Mouse (Mus musculus): Measurements from ENCODE around the gene Tmem178b. TPM values are rescaled to one million over a fixed set of nuclear protein-coding genes. Genes with fewer than 3 reads are reported as not detected.

The Tmem178b gene
- 100 to 1,000 TPM; 156 to 182 (median 174) TPM for total RNA-seq (2022)

GRCm38 (mm10) chr6:39872901-39873591 lies at the start of gene Tmem178b:
Gene Tmem178b (plus strand): TSS chr6:39873271.
- DNase-seq (ENCODE audit: low spot score in 2 of 2) = peak; percentile 19 to 37

DNA sequence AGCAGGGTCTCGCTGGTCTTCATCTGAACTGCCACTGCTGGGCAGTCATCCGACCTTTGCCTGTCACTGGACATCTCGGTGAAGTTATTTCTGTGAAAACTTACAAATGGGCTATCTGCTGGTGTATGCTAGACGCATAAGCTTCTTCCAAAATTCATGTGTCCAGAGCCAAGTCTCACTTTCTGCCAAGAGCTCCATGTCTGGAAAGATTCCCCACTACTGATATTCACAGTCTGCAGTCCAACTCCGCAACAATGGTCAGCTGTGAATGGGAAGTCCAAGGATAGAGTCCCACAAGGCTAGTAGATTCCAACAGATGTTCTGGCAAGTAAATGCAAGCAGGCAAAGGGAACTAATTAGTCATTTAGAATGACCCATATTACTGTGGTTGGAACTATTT lies 44.3 kb upstream of the Tmem178b start:
- no peak for DNase-seq (ENCODE audit: low spot score in 2 of 2)

DNA sequence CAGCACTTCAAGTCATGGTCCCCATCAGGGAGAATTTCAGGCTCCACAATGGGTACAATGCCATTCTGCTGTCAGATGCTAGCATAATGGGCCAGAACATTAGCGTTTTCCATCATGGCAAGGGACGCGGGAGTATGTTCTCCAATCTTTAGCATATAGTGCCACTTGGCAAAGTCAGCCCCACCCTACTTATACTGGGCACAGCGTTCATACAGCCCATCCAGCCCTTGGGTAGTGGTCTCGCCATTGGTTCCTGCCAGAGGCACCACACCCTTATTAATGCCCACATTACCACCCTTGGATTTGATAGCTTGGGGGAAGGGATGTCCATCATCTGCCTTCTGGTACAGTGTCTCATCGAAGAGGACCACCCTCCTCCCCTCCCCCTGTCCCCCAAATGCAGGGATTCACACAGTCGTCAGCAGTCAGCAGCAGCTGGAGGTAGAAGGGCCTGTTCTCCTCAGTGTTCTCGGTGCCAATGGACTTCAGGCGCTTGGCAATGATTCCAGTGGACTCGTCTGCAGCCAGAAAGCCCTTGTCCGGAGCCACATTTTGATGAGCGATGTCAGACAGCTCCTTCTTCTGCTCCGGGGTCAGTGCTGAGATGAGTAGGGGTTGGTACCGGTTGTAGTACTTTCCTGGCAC lies 29.3 kb upstream of the Tmem178b start:
- DNase-seq (ENCODE audit: low spot score in 2 of 2) = no peak

GRCm38 (mm10) chr6:39847538-39847937 lies 25.5 kb upstream of the Tmem178b start:
- no peak for DNase-seq (ENCODE audit: low spot score in 2 of 2)

DNA sequence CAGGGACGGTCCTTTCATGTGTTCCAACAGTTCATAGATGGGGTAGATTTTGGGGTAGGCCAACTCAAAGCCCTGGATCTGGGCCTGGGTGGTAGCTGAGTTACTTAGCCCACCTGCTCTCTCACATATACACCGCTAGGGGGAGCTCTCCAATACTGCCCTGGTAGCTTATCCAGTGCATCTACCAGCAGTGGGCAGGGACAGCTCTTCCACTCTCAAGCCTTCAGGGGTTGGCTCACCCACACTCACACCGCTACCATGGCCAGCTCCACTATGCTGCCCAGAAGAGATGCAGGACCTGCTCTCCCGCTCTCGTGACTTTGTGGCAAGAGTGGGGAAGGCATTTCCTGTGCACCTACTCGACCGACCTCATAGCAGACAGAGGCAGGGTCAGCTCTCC lies 24.3 kb upstream of the Tmem178b start:
- DNase-seq (ENCODE audit: low spot score in 2 of 2) = no peak

GRCm38 (mm10) chr6:39849667-39850066 lies 23.4 kb upstream of the Tmem178b start:
- DNase-seq (ENCODE audit: low spot score in 2 of 2) = no peak

DNA sequence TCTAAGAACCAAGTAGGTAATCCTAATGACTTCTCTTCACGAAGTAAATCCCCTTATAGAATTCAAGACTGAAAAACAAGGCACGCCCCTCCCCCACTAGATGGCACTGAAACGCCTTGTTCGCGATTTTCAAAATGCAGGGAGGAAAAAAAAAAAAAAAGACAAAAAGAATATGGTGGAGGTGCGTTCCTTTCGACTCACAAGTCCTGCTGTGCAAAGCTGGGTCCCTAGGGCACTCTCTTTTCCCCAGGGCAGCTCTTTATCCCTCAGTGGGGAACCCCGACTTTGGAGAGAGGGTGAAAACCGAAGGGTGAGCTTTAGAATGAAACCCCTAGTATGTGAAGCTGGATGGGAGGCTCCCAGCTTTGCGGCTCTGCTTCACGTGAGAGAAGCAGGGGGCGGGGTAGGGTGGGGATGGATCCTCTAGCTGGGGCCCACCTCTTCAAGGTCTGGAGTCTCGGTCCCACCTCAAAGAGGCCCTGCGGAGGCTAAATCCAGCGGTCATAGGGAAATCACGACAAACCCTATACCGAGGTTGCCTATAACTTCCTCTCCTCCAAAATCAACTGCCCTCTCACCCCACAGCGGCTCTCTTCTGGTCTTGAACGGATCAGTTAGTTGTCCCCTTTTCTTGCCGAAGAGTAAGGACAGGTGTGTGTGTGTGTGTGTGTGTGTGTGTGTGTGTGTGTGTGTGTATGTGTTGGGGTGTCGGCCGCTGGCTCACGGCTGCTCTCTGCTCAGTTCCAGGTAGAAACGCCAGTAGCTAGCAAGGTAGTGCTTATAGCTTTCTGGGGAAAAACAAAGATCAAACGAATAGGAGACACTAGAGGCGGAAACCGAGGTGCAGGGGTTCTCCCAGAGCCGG lies 2.6 kb upstream of the Tmem178b start:
- DNase-seq (ENCODE audit: low spot score in 2 of 2) = peak; percentile 41 to 74

- peak; percentile 86 to 90 for DNase-seq (ENCODE audit: low spot score in 2 of 2)
Observed at GRCm38 (mm10) chr6:39871381-39872305, 1.4 kb upstream of the Tmem178b start.

GRCm38 (mm10) chr6:39872306-39872900 lies 668 bp upstream of the Tmem178b start:
- DNase-seq (ENCODE audit: low spot score in 2 of 2) = no peak

DNA sequence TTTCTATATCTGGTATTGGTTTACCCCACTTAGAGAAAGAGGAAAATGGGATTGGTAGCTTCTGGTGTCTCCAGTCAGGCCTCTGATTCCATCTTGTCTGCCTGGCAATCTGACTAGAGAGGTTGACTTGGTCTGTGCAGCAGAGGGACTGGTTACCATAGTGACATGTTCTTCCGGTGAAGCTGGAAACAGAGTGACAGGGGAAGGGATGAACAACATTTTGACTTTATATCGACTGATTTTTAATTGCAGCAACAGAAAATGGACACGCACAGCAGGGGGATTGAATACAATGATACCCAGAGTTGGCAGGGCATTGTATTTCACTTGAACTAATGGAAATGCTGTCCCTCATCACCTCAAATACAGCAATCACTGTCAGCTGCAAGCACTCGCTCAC lies 2.1 kb downstream of the Tmem178b start:
- DNase-seq (ENCODE audit: low spot score in 2 of 2) = peak; percentile 14 to 19

DNA sequence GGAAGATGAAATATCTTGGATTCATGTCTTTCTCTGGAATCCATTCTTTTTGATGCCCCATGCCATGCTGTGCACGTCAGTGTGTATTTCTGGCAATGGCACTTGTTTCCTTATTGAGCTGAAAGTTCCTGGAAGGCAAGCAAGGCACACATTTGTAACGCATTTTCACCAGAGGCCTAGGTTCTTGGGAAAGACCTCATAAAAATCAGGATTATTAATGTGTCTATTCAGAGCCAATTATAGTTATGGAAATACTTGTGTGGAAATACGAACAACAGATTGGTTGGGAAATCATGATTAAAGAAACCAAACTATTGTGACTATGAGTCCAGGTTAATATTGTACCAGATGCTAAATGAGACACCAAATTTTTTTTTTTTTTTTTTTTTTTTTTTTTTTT lies 3.4 kb downstream of the Tmem178b start:
- no peak for DNase-seq (ENCODE audit: low spot score in 2 of 2)

GRCm38 (mm10) chr6:39890811-39891210 lies 17.7 kb downstream of the Tmem178b start:
- DNase-seq (ENCODE audit: low spot score in 2 of 2) = no peak

GRCm38 (mm10) chr6:39896500-39896899 lies 23.4 kb downstream of the Tmem178b start:
- DNase-seq (ENCODE audit: low spot score in 2 of 2) = no peak

DNA sequence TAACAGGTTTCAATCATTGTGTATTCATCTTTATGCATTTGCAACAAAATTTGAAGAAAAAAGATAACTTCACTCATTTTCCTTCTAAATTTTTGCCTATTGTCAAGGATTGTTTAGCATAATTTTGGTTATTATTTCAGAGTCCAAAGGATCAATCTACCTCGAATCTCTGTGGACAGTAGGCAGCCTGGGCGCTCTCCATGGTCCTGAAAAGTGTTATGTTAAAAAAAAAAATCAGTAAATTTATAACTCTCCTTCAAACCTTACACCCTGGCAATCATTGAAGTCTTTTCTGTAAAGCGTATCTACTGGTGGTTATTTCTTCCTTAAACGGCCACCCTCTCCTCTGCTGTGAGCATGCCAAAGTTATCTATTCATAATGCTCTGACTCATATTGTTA lies 26.2 kb downstream of the Tmem178b start:
- DNase-seq (ENCODE audit: low spot score in 2 of 2) = no peak

DNA sequence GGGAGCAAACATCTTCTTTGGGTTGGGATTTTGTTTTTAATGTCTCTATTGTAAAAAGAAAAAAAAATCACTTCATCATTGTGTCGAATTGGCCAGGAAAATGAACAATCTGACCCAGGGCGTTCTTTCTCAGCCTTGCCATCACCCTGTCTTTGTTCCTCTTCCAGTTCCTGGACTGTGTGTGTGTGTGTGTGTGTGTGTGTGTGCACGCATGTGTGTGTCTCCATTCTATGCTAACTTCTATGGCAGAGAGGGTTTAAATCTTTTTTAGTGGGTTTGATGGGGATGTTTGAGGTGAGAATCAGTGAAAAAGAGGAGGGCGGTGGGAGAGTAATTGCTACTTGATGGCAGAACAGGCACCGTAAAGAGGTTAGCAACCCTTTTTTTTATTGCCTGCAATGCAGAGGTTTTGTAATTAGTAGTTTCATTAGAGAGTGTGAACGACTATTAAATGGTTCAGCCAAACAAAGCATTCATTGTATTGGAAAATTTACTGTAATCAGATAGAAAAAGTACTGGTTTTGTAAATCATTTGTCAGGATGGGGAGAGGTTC lies 30.2 kb downstream of the Tmem178b start:
- no peak for DNase-seq (ENCODE audit: low spot score in 2 of 2)

DNA sequence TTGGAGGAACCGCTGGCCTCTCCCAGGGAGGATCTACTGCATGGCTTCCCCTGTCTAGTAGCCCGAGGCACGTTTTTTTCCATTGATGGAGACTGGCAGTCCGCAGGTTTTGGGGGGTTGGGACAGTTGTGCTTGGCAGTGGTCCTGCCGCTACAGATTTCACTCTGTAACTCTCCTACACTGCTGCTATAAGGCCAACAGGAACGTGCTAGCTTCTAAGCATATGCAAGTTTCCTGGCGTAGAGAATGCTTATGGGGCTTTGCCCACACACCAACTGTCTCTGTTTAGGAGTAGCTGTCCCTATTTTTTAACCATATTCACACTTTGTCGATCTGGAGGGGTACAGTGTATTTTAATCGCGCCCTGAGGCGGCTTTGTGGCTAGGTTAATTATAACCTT lies 30.8 kb downstream of the Tmem178b start:
- DNase-seq (ENCODE audit: low spot score in 2 of 2) = peak; percentile 76 to 78

DNA sequence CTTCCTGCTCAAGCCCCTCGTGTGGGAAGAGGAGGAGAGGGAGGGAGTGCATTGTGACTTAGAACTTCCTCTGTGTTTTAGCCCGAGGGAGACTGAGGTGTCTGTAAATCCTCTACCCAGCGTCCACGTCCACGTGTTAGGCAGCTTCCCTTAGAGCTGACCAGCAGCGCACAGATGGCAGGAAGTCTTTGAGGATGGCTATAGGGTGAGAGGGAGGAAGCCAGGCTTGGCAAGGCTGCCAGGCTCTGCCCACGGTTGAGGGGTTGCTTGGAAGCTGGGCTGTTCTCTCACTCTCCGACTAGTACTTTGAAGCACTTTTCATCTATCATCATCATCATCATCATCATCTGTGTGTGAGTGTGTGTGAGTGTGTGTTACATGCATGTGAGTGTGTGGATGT lies 41.9 kb downstream of the Tmem178b start:
- no peak for DNase-seq (ENCODE audit: low spot score in 2 of 2)

DNA sequence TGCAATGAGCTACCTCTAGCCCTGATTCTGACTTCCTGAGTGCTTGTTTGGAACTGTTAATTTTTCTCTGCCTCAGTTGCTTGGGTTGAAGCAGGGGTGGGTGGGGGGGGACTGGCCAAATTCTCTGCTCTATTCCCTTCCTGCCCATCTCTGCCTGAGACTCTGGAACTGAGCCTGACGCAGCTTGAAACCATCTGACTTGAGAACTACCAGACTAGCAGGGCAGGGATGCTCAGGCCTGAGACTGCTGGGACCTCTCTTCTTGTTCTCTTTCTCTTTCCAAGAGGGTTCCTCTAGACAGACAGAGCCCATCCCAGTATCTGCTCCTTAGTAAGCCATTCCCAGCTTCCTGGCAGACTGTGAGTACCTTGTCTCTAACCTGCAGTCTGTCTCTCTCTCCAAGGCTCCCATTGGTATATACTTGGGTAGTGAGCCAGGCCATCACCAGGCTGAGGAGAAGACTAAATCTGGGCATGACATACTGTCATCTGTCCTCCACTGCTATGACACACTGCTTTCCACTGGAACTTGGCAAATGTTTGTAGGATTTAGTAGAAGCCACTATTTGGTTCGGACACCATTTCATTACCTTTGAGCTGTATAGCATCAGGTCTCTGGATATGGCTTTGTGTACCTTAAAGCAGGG lies 42.7 kb downstream of the Tmem178b start:
- no peak for DNase-seq (ENCODE audit: low spot score in 2 of 2)

- no peak for DNase-seq (ENCODE audit: low spot score in 2 of 2)
Observed at GRCm38 (mm10) chr6:39916514-39916913, 43.4 kb downstream of the Tmem178b start.

DNA sequence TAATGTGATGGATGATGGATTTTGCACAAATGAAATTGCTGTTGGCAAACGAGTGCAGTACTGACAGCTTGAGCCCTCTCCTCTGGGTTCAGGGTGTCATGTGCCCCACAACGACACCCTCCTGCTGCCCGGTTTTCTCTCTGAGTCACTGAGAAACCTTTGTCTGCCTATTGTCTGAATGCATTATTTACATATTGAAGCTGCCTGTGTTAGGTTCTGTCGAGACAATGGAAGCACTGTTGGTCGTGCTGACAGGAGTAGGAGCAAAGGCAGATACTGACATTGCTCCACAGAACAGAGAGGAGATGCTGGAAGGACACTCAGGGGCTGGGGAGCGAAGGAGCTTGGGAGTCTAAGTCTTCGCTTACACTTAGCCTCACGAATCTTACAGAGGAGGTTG lies 44.2 kb downstream of the Tmem178b start:
- DNase-seq (ENCODE audit: low spot score in 2 of 2) = peak in 1 of 2 experiments; percentile 56
